Mouse (Mus musculus) urinary bladder, postnatal 25 days (tissue): ENCODE data around the gene Gm9747.

ENCODE experiments used
- DNase-seq: peaks from one replicate; pipeline ENCODE4 v3.0.0; 2022; ENCODE audit warnings: low spot score

Gm9747 gene

GRCm38 (mm10) chr1:82257457-82257856 is 24.5 kb downstream of the Gm9747 start:
- DNase-seq = no peak

DNA sequence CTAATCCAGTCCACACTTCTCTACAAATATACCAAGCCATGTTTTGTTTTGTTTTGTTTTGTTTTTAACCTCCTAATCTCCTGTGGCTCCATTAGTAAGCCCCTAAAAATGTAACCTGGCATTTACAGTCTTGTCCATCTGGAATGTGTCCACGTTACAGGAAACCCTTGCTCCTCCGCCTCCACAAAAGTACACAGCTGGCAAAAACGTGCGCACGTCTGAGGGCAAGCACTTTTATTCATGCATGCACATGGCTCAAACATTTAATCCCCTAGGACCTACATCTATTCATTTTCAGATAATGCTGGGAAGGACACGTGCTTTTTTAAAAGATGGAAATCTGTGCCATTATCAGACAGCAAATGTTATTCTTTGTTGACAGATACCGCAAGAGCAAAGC is 25.4 kb downstream of the Gm9747 start:
- no peak for DNase-seq

DNA sequence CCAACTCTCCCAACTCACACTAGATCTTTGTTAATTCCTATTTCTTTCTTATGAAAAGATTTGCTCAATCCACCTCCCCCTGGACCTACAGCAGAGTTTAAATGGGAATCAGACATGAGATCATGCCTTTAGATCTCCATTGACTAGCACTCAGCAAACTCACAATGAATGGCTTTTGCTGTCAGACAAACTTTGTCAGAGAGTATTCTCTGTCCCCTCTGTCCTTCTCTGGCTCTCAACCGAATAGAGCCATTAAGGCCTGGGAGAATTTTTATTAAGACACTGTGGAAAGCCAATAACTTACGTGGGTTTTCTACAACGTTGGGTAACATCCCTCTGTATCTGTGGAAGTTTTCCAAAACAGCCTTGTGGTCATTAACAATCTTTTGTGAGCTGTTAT is 27.1 kb downstream of the Gm9747 start:
- no peak for DNase-seq

- no peak for DNase-seq
Measured at GRCm38 (mm10) chr1:82261053-82261618, 28.2 kb downstream of the Gm9747 start.

DNA sequence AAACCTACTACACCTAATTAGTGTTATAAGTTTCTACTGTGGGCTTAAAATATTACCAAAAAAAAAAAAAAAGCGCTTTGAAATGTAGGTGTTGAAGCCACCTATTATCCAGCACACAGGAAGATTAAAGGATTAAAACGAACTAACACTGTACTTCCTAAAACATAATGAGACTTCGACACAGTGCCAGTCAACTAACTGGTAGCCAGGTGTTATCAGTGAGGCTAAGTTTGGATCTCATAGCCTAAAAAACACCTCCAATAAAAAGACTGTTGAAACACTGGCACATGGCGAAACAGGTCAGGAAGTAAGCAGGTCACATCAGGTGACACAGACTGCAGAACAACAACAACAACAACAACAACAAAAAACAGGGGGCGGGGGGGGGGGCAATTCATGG is 28.7 kb downstream of the Gm9747 start:
- no peak for DNase-seq

GRCm38 (mm10) chr1:82262331-82262730 is 29.4 kb downstream of the Gm9747 start:
- DNase-seq = no peak

DNA sequence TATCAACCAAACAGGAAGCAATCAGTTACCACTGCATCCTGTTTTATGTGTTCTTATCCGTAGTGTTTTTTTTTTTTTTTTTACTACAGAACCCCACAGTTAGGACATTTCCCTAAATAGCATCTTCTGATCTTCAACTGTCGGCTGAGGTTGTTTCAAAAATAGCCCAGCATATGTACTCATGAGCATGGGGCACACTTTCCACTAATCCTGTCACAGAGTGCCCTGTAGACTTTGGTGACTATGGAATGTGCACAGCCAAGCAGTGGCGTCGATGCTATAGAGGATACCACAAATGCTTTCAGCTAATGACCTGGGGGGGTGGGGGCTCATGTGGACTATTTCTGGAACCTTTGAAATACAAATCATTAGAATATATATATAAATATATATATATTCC is 34.6 kb downstream of the Gm9747 start:
- no peak for DNase-seq

GRCm38 (mm10) chr1:82272231-82272630 is 39.3 kb downstream of the Gm9747 start:
- DNase-seq = no peak

- no peak for DNase-seq
Measured at GRCm38 (mm10) chr1:82273529-82273928, 40.6 kb downstream of the Gm9747 start.

- DNase-seq = no peak
Measured at GRCm38 (mm10) chr1:82274361-82274760, 41.4 kb downstream of the Gm9747 start.

- no peak for DNase-seq
Measured at GRCm38 (mm10) chr1:82279768-82280167, 46.9 kb downstream of the Gm9747 start.

- DNase-seq = no peak
Measured at GRCm38 (mm10) chr1:82281823-82282222, 48.9 kb downstream of the Gm9747 start.

GRCm38 (mm10) chr1:82282992-82283611 is 50.2 kb downstream of the Gm9747 start:
- peak; percentile 77 for DNase-seq

GRCm38 (mm10) chr1:82283901-82284301 is 51.0 kb downstream of the Gm9747 start:
- peak; percentile 21 for DNase-seq

GRCm38 (mm10) chr1:82284403-82284802 is 51.5 kb downstream of the Gm9747 start:
- DNase-seq = no peak
